Mouse (Mus musculus) thymus, adult 2 months (tissue): ENCODE data around the gene Zfp804a.

Experiments
- CTCF ChIP-seq: fragments of 200-500 bp; IDR thresholded peaks from 2 replicates; pipeline ENCODE4 v1.5.1; 2012; ENCODE audit warnings: mild to moderate bottlenecking, control low read depth, low read length, moderate library complexity, borderline replicate concordance; ENCODE audit not compliant: control insufficient read depth, poor library complexity, insufficient read depth; ENCODE audit errors: extremely low read depth
- POLR2A ChIP-seq: fragments of 200-500 bp; IDR thresholded peaks from 2 replicates; pipeline ENCODE4 v1.6.1; 2012; ENCODE audit warnings: mild to moderate bottlenecking, low read length, control low read depth, moderate library complexity; ENCODE audit not compliant: control insufficient read depth, poor library complexity, insufficient read depth; ENCODE audit errors: extremely low read depth

DNA sequence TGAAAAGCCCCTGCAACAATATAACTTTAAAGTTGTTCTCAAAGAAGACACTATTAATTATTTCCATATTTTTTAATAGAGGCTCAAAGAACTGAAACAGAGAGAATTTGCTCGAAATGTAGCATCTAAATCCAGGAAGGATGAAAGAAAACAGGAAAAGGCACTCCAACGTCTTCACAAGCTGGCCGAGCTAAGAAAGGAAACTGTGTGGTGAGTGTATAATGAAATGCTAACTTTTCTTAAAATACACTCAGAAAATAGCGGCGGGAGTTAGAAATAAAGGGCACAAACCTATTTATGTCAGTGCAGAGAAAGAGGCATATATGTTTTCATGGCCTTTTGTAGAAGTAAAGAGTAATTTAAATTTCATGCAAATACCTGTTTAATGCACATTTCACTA is 200.4 kb downstream of the Zfp804a start:
- TF ChIP-seq CTCF (no peak), POLR2A (no peak)
